Mouse (Mus musculus): Measurements from ENCODE around the gene Tasp1.
"Not testable (repeated sequence)": the region's sequence is repeated elsewhere in the genome, so short reads cannot be mapped to it uniquely, and the experiment has no call there.

Gene Tasp1

GRCm38 (mm10) chr2:139883581-139884263, 182.9 kb downstream of the Tasp1 start:
- no peak for DNase-seq (ENCODE audit: low spot score)

DNA sequence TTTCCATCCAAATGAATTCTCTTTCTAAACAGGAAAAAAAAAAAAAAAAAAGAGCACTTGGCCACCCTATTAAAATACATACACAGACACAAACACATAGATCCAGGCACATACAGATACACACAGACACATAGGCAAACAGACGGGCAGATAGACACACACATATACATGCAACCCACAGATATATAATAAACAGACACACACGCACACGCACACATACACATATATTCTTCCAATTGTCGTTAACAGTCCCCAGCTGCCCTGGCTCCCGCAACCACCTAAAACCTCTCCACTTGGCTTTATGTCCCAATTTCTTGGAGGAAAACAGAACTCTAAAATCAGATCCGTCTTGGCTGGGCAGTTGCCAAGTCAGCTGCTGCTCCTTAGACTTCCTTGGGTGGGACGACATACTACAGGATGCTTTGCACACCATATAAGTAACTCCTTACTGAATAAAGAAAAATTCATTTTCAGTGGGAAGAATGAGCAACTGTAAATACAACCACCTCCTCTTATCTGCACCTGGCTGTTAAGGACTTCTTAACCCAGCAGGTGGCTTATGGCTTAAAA, 188.5 kb downstream of the Tasp1 start:
- DNase-seq (ENCODE audit: low spot score), result no peak

- DNase-seq (ENCODE audit: low spot score), result no peak
These were observed 190.7 kb downstream of the Tasp1 start for GRCm38 (mm10) chr2:139875876-139876275.

- no peak for DNase-seq (ENCODE audit: low spot score)
These were observed 192.4 kb downstream of the Tasp1 start for GRCm38 (mm10) chr2:139874173-139874572.

DNA sequence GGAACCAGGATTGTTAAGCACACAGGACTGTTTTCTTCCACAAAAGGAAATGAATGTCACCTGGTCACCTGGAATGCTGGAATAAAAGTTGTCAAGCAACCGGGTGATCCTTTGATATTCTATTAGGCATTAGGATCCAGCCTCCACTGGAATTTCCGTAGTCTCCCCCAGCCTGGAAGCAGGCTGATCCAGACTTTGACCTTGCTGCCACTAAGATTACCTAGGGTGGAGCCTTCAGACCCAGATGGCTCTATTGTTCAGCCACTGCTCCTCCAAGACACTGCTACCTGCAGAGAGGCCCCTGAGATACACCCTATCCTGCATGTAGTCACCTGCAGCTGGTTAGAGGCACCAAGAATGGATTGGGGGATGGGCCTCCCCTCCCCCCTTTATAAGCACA, 192.8 kb downstream of the Tasp1 start:
- DNase-seq (ENCODE audit: low spot score), result no peak

- DNase-seq (ENCODE audit: low spot score), result not testable (repeated sequence)
These were observed 197.5 kb downstream of the Tasp1 start for GRCm38 (mm10) chr2:139869071-139869470.

- DNase-seq (ENCODE audit: low spot score), result not testable (repeated sequence)
These were observed 203.2 kb downstream of the Tasp1 start for GRCm38 (mm10) chr2:139863396-139863795.

GRCm38 (mm10) chr2:139860133-139860494, 206.5 kb downstream of the Tasp1 start:
- no peak for DNase-seq (ENCODE audit: low spot score)

DNA sequence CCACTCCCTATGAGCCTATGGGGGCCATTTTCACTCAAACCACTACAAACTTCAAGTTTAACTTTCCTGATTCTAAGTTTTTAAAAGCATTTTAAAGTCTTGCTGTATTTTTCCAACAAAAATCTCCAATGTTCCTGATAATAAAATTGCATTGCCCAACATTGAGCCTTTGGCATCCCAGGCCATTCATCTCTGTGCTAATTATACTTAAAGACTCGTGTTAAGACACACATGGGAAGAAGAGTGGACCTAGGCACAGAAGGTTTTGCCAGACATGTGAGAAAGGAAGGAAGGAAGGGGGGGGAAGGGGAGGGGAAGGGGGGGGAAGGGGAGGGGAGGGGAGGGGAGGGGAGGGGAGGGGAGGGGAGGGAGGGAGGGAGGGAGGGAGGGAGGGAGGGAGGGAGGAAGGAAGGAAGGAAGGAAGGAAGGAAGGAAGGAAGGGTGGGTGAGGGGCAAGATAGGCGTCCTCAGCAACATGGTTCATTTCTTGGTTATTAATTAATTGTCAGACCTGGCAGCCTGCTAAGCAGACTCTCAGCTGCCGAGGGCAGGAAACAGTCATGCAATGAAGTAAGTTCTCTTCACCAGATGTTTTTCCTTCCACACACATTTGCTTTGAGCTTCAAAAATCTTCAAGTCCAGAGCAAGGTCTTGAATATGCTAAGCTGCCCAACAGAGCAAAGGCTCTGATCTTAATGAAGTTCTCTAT, 207.0 kb downstream of the Tasp1 start:
- no peak for DNase-seq (ENCODE audit: low spot score)

DNA sequence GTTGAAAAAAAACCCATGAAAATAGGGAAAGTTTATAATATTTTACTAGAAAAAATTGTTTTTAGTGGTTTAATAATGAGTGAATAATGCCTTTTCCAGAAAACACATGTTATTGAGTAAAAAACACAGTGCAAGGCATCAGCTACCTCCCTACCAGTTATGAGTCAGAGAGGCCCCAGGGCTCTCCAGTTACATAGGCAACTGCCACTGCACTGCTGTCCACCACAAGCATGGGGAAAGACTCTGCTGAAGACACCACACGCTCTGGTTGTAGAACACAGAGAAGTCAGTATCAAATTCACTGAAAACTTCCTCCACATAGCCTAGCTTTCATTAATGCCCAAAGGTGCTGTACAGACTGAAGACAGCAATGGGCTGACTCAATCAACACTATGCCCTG, 217.0 kb downstream of the Tasp1 start:
- no peak for DNase-seq (ENCODE audit: low spot score)

DNA sequence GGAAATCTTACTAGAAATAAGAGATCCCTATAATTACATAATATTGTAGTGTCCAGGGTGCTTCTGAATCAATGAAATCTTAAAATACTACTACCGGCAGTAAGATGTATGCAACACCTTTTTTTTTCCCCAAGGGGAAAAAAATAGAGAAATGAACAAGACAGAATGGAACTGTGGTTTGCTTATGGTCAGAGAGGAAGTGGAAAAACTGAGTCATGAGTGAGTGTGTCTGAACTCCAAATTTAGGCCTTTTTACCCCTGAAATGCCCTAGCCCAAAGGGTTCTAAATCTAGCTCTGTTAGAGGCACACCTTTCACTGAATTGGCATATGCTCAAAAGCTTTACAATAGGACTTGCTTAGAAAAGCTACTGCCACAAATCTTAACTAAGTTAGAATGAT, 225.2 kb downstream of the Tasp1 start:
- DNase-seq (ENCODE audit: low spot score), result no peak

GRCm38 (mm10) chr2:139840941-139841340, 225.7 kb downstream of the Tasp1 start:
- DNase-seq (ENCODE audit: low spot score), result no peak

DNA sequence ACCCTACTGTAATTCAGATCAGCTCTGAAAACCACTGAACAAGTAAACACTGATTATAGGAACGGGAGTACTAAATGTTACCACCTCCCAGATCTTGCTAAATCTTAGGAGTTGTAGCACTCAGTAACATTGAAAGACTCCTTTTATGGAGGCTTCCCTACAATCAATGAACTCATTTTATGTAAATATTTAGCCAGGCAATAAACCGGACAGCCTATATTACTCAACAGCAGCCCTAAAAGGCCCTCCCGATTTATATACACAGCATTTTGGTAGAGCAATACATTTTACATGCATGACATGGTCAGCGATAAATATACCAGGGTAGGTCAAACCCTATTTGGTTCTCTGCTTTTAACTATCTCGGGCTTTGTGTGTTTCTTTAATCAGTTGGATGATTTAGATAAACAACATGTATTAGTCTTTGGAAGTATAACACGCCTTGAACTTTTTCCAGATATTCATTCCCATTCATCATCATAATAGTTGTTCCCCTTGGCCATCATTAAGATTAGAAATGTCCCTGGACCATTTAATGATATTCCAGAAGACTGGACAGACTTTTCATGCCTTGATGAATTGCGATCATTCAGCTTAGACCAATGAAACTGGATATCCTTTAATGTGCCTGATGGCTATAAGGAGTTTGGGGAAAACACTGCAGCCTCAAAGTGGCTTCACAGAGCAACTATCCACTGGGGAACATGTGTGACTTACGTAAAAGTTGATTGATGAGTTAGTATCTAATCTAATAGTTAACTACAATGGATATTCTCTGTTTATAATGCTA, 244.8 kb downstream of the Tasp1 start:
- DNase-seq (ENCODE audit: low spot score), result no peak

DNA sequence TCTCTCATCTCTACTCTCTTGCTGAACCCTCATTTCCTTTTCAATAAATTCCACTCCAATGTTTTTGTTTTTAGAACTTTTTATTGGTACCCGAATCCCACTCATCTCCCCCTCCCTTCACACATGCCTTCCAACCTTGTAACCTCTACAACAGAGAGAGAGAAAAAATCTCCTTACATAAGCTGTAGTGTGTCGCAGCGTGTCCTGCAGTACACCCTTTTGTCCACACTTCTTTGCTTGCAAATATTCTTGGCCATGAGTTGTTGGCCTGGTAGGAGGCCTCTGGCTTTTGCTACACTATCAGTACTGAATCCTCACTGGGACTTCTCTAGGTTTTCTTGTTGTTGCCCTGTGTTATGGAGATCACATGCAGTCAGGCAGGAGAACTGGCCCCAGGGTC, 249.3 kb downstream of the Tasp1 start:
- no peak for DNase-seq (ENCODE audit: low spot score)

- no peak for DNase-seq (ENCODE audit: low spot score)
These were observed 258.7 kb downstream of the Tasp1 start for GRCm38 (mm10) chr2:139807887-139808286.

GRCm38 (mm10) chr2:139804041-139804440, 262.6 kb downstream of the Tasp1 start:
- no peak for DNase-seq (ENCODE audit: low spot score)

DNA sequence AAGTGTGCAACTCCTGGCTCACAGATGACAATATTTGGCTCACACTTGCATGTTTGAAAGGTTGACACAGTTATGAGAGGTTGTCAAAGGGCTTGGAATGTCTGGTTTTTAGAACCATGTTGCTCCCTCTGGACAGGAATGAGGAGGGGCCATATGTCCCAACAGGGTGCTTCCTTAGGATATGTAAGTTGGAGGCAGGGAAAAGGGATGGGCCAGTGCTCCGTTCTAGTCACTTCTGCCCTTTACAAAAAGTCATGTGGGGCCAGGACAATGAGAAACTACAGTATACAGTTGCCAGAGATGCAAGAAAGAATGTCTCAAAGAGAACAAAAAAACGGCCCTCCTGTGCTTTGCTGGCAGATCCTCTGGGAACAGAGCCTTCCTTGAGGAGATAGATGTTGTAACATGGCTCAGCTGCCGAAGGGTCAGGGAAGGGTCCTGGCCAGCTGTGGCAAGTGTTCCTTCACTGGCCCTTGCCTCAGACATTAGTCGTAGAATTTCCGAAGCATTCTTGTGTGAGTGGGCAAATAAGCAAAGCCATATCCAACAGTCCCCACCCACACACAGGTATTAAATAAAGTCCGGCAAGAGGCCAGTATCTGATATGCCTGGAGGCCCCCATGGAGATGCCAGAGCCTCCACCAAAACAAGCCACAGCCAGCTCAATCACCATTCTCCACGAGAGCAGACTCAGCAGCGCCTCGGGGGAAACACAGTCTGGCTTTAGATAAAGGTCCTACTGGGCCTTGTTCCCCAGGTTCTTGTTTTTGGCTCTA, 274.1 kb downstream of the Tasp1 start:
- no peak for DNase-seq (ENCODE audit: low spot score)

DNA sequence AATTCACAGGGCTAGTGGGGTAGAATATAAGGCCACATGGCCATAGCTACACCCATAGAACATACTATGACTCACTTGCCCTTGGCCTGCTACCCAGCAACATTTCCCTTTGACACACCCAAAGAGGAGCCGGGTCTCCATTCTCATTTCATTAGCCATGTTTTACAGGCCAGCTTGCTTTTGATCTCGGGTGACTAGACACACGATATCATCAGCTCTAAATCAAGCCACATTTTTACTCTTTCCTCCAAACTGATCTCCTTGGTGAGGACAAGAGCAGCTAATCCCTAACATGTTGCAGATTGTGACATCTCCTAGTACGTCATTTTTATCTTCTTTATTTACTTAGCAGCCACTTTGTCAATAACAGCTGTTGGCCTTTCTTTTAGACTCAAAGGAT, 277.9 kb downstream of the Tasp1 start:
- DNase-seq (ENCODE audit: low spot score), result no peak

DNA sequence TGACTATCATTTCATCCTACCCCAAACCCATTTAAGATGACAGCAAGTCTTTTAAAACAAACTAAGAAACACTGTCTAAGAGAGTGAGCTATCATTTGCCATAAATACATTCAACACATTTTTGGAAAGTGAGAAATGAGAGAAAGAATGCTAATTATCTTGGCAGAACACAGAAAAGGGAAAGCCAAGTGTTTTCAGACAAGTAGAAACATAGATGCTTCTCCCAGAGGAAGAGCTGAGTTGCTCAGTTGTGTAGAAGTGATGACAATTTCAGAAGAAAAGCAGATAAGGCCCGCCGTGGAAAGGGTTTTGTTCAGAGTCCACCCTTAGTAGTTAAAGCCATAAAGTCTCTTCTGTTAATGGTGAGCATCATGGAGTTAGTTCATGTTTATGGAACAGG, 281.7 kb downstream of the Tasp1 start:
- no peak for DNase-seq (ENCODE audit: low spot score)

DNA sequence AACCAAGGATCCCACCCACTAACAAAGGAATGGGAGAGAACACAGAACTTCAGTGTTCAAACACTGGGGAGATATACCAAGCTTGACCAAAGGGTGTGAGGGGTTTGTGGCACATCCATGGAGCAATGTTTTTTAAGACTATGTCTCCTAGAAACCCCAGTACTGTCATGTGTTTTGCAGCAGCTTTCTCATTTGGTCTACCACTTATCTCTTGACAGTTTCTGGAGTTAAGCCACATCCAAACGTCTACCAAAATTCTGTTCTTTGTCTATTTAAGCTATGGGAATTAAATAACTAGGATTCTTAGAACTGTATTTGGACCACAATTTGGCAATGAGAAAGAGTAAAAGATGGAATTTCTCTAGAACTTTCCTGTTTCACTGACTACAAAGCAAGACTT, 282.1 kb downstream of the Tasp1 start:
- DNase-seq (ENCODE audit: low spot score), result no peak
